Mouse (Mus musculus) myocyte (in vitro differentiated cells): ENCODE results near the gene Slc35b3. TPM values are rescaled to one million over a fixed set of nuclear protein-coding genes. Genes with fewer than 3 reads are reported as not detected.
A peak's percentile ranks its signal among the peaks of the same experiment; 100 is the strongest.

Experiments
- H3K27me3 ChIP-seq: one replicate; pipeline ENCODE4 v1.6.1; 2011; ENCODE audit not compliant: control insufficient read depth, insufficient read depth, insufficient read length
- H3K36me3 ChIP-seq: one replicate; pipeline ENCODE4 v1.6.1; 2011; ENCODE audit not compliant: control insufficient read depth, insufficient read depth
- H3K4me2 ChIP-seq: one replicate; pipeline ENCODE4 v1.6.1; 2011; ENCODE audit warnings: low read depth, control low read depth
- H3K4me3 ChIP-seq: one replicate; pipeline ENCODE4 v1.5.1; 2011; ENCODE audit warnings: mild to moderate bottlenecking, control low read depth, moderate library complexity
- H3K79me2 ChIP-seq: one replicate; pipeline ENCODE4 v1.6.1; 2011; ENCODE audit not compliant: control insufficient read depth, insufficient read depth
- H3ac ChIP-seq: one replicate; pipeline ENCODE4 v1.6.1; 2011; ENCODE audit not compliant: control insufficient read depth, insufficient read length
- CEBPB ChIP-seq: IDR thresholded peaks from 2 replicates; pipeline ENCODE4 v1.6.1; 2011; ENCODE audit warnings: mild to moderate bottlenecking, moderate library complexity; ENCODE audit not compliant: poor library complexity, insufficient read depth, severe bottlenecking
- E2F4 ChIP-seq: IDR thresholded peaks from one replicate; pipeline ENCODE4 v1.6.1; 2011; ENCODE audit warnings: mild to moderate bottlenecking, control low read depth, moderate library complexity; ENCODE audit not compliant: insufficient read depth
- MAX ChIP-seq: IDR thresholded peaks from one replicate; pipeline ENCODE4 v1.6.1; 2011; ENCODE audit warnings: low read depth, mild to moderate bottlenecking, control low read depth
- MYOD1 ChIP-seq, 3 experiments: IDR thresholded peaks; one replicate each; pipeline ENCODE4 v1.6.1; 2011; ENCODE audit warnings: control low read depth in 2 of 3, low read depth in 2 of 3, mild to moderate bottlenecking in 2 of 3, moderate library complexity in 1 of 3; ENCODE audit not compliant: insufficient read length in 2 of 3, control insufficient read depth in 1 of 3
- MYOG ChIP-seq, 3 experiments: IDR thresholded peaks; one replicate each; pipeline ENCODE4 v1.6.1; 2011; ENCODE audit warnings: control low read depth in 2 of 3, low read depth in 2 of 3, mild to moderate bottlenecking in 2 of 3; ENCODE audit not compliant: insufficient read length in 2 of 3, control insufficient read depth in 1 of 3, insufficient read depth in 1 of 3
- POLR2A ChIP-seq: IDR thresholded peaks from one replicate; pipeline ENCODE4 v1.6.1; 2011; ENCODE audit warnings: low read depth, mild to moderate bottlenecking, control low read depth, moderate library complexity; ENCODE audit not compliant: insufficient read length
- POLR2AphosphoS2 ChIP-seq: IDR thresholded peaks from one replicate; pipeline ENCODE4 v1.6.1; 2011; ENCODE audit warnings: low read depth, control low read depth; ENCODE audit not compliant: insufficient read length
- REST ChIP-seq: IDR thresholded peaks from one replicate; pipeline ENCODE4 v1.6.1; 2011; ENCODE audit warnings: mild to moderate bottlenecking, control low read depth, moderate library complexity; ENCODE audit not compliant: insufficient read depth, insufficient read length
- SRF ChIP-seq: IDR thresholded peaks from one replicate; pipeline ENCODE4 v1.6.1; 2011; ENCODE audit warnings: low read depth; ENCODE audit not compliant: control insufficient read depth, insufficient read length
- TCF12 ChIP-seq: IDR thresholded peaks from one replicate; pipeline ENCODE4 v1.6.1; 2011; ENCODE audit warnings: mild to moderate bottlenecking, control low read depth; ENCODE audit not compliant: poor library complexity, insufficient read depth, severe bottlenecking
- TCF3 ChIP-seq: IDR thresholded peaks from one replicate; pipeline ENCODE4 v1.6.1; 2011; ENCODE audit warnings: low read depth, control low read depth; ENCODE audit not compliant: insufficient read length
- USF1 ChIP-seq: IDR thresholded peaks from one replicate; pipeline ENCODE4 v1.6.1; 2011; ENCODE audit warnings: low read depth, mild to moderate bottlenecking, control low read depth, moderate library complexity
- polyA plus RNA-seq: library from polyadenylated mRNA; unstranded; fragments of >200 nt; fragmentation: generic; extraction: Trizol; gene quantifications from one replicate; pipeline ENCODE4 v1.2.1, GENCODE M21; 2012; ENCODE audit warnings: missing spikeins

The Slc35b3 gene
- 10.1 TPM for polyA plus RNA-seq

DNA sequence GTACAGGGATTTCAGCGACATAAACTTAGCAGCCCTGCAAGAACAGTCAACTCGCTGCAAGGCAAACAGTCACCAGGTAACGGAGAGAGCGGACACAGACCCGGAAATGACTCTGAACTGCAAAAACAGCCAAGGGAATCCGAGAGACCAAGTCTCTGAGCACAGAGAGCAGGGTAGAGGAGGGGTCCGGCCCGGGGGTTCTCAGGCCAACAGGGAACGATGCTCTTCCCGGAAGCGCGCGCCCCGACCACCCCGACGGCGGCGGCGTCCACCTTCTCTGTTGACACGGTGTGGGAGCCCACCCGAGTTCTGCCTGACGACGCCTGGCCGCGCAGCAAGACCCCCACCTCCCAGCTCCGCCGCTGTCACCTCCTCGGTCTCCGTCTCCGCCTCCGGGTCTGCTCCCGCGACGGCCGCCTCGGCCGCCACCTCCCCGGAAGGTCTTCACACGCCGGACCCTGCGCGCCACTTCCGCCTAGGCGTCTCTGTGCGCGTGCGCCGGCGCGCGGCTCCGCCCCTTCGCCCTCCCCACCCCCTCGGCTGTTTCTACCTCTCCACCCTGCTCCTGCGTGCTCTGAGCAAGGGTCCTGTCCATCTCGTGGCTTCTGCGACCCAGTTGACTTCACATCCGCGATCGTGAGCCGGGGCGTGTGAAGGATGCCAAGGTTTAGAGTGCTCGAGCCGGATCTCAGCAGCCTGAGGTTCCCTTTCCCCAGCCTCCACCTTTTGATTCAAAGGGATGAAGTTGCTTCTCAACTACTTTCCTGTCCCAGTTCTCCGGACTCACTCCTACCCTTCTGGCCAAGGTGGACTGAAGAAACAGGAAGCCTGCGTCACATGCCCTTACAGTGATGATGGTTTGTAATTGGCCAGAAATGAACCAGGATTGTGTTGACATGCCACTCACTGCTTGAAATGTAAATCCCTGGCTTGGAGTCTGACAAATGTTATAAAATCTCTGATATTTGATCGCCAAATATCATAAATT is at the start of gene Slc35b3:
Gene Slc35b3, minus strand, starts transcription at position 813 of the 988 bp plus-strand sequence.
- H3K36me3 ChIP-seq: peaks cover 3% of the 10 kb centered on the region
- TF ChIP-seq USF1 (peak; percentile 46), TCF3 (no peak), MYOG (IDR thresholded peaks at IDR 0.05; ENCODE audit: control insufficient read depth in 1 of 3, insufficient read depth in 1 of 3, insufficient read length in 2 of 3, low read depth in 2 of 3) (peak in 1 of 3 experiments; percentile 14), MAX (no peak), E2F4 (no peak), MYOD1 (IDR thresholded peaks at IDR 0.05; ENCODE audit: control insufficient read depth in 1 of 3, insufficient read length in 2 of 3, low read depth in 2 of 3) (no peak), POLR2AphosphoS2 (peak; percentile 86), REST (no peak), CEBPB (no peak), TCF12 (no peak), SRF (peak; percentile 48), POLR2A (peak; percentile 83)
- H3ac ChIP-seq: peak within 1 kb of the TSS; percentile 34
- H3K4me2 ChIP-seq: peak within 1 kb of the TSS; percentile 92
- H3K79me2 ChIP-seq: peaks cover 37% of the 10 kb centered on the region
- H3K27me3 ChIP-seq: no peaks in the 10 kb centered on the region
- peak within 1 kb of the TSS; percentile 59 for H3K4me3 ChIP-seq

DNA sequence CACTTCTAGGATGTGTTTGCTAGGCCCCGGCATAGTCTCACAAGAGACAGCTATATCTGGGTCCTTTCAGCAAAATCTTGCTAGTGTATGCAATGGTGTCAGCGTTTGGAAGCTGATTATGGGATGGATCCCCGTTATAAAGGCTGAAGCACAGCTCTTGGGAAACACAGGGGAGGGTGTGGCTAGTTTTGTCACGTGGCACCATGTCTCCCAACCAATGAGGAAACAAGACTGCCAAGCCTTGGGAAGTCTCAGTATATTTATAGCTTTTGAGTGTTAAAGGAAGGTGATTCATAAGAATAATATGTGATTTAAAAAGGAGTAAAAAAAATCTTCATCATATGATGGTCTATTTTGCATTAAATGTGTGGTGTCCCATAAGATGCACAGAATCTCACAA is 49.6 kb upstream of the Slc35b3 start:
- Histone ChIP-seq H3K36me3 (no peaks in the 10 kb centered on the region), H3K4me2 (no peak overlapping the region), H3K27me3 (no peaks in the 10 kb centered on the region), H3ac (no peak overlapping the region), H3K79me2 (no peaks in the 10 kb centered on the region), H3K4me3 (no peak overlapping the region)
- TF ChIP-seq TCF12 (no peak), USF1 (peak; percentile 55)

DNA sequence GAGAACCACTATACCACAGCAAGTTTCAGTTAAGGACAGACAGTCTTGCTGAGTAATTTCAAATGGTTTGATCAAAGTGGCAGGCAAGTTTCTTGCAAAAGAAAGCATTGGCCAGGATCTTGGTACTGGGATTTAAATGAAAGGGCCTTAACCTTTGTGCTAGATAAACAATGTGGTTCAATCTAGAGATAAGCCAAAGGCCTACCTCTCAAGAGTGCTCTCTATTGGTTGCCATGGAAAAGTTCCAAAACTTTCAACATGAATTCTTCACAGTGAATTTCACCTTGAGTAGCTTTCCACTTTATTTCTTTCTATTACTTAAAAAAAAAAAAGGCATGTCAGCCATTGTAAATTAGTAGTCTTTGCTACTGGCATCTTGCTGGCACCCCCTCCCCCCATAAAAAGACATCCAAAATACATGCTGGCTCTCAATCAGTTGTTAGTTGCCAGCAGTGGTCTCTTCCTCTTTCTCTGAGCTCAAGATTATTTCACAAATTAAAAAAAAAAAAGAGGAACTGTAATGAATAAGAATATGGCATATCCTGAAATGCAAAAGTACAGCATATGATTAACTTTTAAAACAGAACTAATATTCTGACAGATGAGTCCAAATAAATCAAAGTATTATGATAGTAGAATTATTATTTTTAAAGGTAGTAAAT is 42.6 kb upstream of the Slc35b3 start:
- TF ChIP-seq MAX: no peak
- TF ChIP-seq TCF12: no peak
- TF ChIP-seq CEBPB: no peak
- TF ChIP-seq MYOG (IDR thresholded peaks at IDR 0.05; ENCODE audit: control insufficient read depth in 1 of 3, insufficient read depth in 1 of 3, insufficient read length in 2 of 3, low read depth in 2 of 3): no peak
- TF ChIP-seq POLR2A: no peak
- TF ChIP-seq POLR2AphosphoS2: no peak
- TF ChIP-seq TCF3: no peak
- TF ChIP-seq USF1: no peak
- TF ChIP-seq E2F4: no peak
- Histone ChIP-seq H3K4me3 (no peak overlapping the region), H3K36me3 (no peaks in the 10 kb centered on the region), H3K27me3 (no peaks in the 10 kb centered on the region), H3K79me2 (no peaks in the 10 kb centered on the region), H3ac (no peak overlapping the region), H3K4me2 (no peak overlapping the region)

DNA sequence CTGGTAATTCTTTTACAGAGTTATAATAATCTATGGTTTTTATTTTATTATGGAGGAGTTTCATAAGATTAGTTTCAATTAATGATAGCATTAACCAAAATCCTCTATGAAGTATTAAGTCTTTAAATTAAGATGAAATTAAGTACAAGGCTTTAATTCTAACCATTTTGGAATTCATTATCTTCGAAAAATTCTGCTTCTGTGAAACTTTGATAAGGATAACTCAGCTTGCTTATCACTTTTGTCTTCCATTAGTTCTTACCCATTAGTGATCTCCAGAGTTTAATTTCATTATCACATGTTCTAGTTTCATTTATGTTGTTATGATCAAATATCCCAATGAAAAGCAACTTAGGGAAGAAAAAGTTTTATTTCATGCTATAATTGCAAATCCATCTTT is 41.7 kb upstream of the Slc35b3 start:
- no peak overlapping the region for H3ac ChIP-seq
- H3K4me3 ChIP-seq: no peak overlapping the region
- no peaks in the 10 kb centered on the region for H3K36me3 ChIP-seq
- no peaks in the 10 kb centered on the region for H3K27me3 ChIP-seq
- TF ChIP-seq MYOG (IDR thresholded peaks at IDR 0.05; ENCODE audit: control insufficient read depth in 1 of 3, insufficient read depth in 1 of 3, insufficient read length in 2 of 3, low read depth in 2 of 3) (no peak), SRF (no peak), TCF12 (no peak), E2F4 (no peak), POLR2A (no peak), TCF3 (no peak)
- no peak overlapping the region for H3K4me2 ChIP-seq
- no peaks in the 10 kb centered on the region for H3K79me2 ChIP-seq

DNA sequence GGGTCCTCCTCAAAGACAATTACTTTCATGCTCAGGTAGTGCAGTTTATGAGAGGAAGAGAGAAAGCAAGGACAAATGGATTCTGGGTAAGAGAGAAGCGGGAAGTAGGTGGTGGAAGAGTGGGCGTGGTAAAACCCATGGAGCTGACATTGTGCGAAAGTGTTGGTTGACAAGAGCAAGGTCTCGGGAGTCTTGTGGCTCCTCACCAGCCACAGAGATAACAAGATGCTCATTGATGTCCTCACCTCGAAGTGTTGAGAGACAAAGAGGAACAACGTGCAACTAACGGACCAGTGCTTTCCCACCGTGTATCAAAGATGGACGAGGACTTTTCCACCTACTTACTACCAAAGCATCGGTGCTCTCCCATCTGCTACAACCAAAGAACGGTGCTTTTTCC is 40.8 kb upstream of the Slc35b3 start:
- Histone ChIP-seq H3ac (no peak overlapping the region), H3K36me3 (no peaks in the 10 kb centered on the region), H3K27me3 (no peaks in the 10 kb centered on the region), H3K4me2 (no peak overlapping the region), H3K79me2 (no peaks in the 10 kb centered on the region), H3K4me3 (no peak overlapping the region)
- TF ChIP-seq MAX (no peak), POLR2AphosphoS2 (no peak), POLR2A (no peak), TCF3 (no peak), E2F4 (no peak), SRF (no peak)
